Comparison of ENCODE assay signal across 1 mouse cellular context in the genomic region with DNA sequence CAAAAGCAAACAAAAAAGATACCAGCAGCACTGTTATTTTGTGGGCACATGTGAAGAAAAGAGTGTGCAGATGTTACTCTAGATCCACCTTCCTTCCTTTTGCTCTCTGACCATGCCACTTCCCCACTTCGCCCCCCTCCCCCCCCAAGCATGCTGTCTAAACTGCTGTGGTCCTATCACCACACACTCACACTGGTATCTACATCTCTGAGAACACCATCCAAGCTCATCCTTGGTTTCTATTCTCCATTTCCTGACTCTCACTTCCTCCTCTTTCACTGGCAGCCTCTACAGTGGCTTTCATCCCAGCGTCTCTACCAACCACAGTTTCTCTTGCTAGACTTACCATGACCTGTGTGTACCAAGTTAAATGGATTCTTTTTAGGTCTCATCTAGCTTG.
TF ChIP-seq lines count a peak whose summit lies in the region.

No protein-coding gene starts in this region.

TF ChIP-seq in MEL, 35 proteins besides CTCF, POLR2A, EP300 and RAD21:
- TF ChIP-seq RCOR1 (IDR thresholded peaks at IDR 0.05; ENCODE audit: low read depth, low read length) (peak; percentile 51), CHD1 (IDR thresholded peaks at IDR 0.05; ENCODE audit: low read depth, low read length) (peak; percentile 82; the same call in 1 of the 2 replicates), MAZ (IDR thresholded peaks at IDR 0.05; ENCODE audit: low read depth, low read length) (peak; percentile 43; the same call in 1 of the 2 replicates), MAX (IDR thresholded peaks at IDR 0.05; ENCODE audit: low read length) (peak; percentile 75; the same call in 1 of the 2 replicates), GATA1 (IDR thresholded peaks at IDR 0.05; ENCODE audit: low read depth, low read length) (peak; percentile 49; the same call in 1 of the 2 replicates), MYB (IDR thresholded peaks at IDR 0.05; ENCODE audit: low read depth, low read length) (no peak), HCFC1 (IDR thresholded peaks at IDR 0.05; ENCODE audit: low read depth, low read length) (peak; percentile 31; the same call in 1 of the 2 replicates), NRF1 (IDR thresholded peaks at IDR 0.05; ENCODE audit: insufficient read depth, low read depth, low read length, poor library complexity, severe bottlenecking) (no peak), TBP (IDR thresholded peaks at IDR 0.05; ENCODE audit: low read depth, low read length) (0 out of 2 replicates have a peak, but pooled peaks have one; percentile 6), ELF1 (IDR thresholded peaks at IDR 0.05; ENCODE audit: low read depth, low read length) (peak; percentile 55; the same call in 1 of the 2 replicates), NELFE (IDR thresholded peaks at IDR 0.05; ENCODE audit: low read depth, low read length) (0 out of 2 replicates have a peak, but pooled peaks have one; percentile 21), MYC (IDR thresholded peaks at IDR 0.05; ENCODE audit: low read depth, low read length) (peak; percentile 75; the same call in 1 of the 2 replicates), ETS1 (IDR thresholded peaks at IDR 0.05; ENCODE audit: low read depth, low read length) (peak; percentile 62), MXI1 (IDR thresholded peaks at IDR 0.05; ENCODE audit: low read depth, low read length) (peak; percentile 21; the same call in 1 of the 2 replicates), USF2 (IDR thresholded peaks at IDR 0.05; ENCODE audit: borderline replicate concordance in 1 of 2, insufficient read depth in 1 of 2, low read depth in 1 of 2, low read length in 2 of 2) (no peak), UBTF (IDR thresholded peaks at IDR 0.05; ENCODE audit: borderline replicate concordance, insufficient read depth, low read depth, low read length) (no peak), ZNF384 (IDR thresholded peaks at IDR 0.05; ENCODE audit: low read depth, low read length) (no peak)
